Mouse (Mus musculus) heart, embryonic 14.5 days (tissue): ENCODE results near the gene Olfr56. TPM values are rescaled to one million over a fixed set of nuclear protein-coding genes. Genes with fewer than 3 reads are reported as not detected.
"Not testable (repeated sequence)": the region's sequence is repeated elsewhere in the genome, so short reads cannot be mapped to it uniquely, and the experiment has no call there.

Source experiments
- ATAC-seq: fragments of 200-750 bp; cut with Nextera tagmentation; 2 replicates; pipeline ENCODE4 v1.8.0; 2017; ENCODE audit warnings: low read depth, moderate TSS enrichment; ENCODE audit not compliant: insufficient number of reproducible peaks, insufficient read depth, low FRiP score
- H3K27ac ChIP-seq, 2 experiments: fragments of 200-500 bp in 1 of 2; fragments of 300-500 bp in 1 of 2; sonication (generic) in 1 of 2; replicated peaks in 1 of 2; 2 replicates each; pipeline ENCODE4 v1.5.1; 2012 to 2014; ENCODE audit warnings: low read depth in 2 of 2, low read length in 2 of 2, control low read depth in 1 of 2, mild to moderate bottlenecking in 1 of 2, mixed read lengths in 1 of 2; ENCODE audit not compliant: control insufficient read depth in 1 of 2, insufficient read depth in 1 of 2
- H3K27me3 ChIP-seq: fragments of 300-500 bp; sonication (generic); 2 replicates; pipeline ENCODE4 v1.6.1; 2014; ENCODE audit warnings: mild to moderate bottlenecking, low read length, control low read depth; ENCODE audit not compliant: control insufficient read depth, insufficient read depth
- H3K36me3 ChIP-seq: fragments of 300-500 bp; sonication (generic); 2 replicates; pipeline ENCODE4 v1.6.1; 2014; ENCODE audit warnings: mild to moderate bottlenecking, control low read depth, low read length, mixed read lengths; ENCODE audit not compliant: control insufficient read depth, insufficient read depth
- H3K4me1 ChIP-seq, 2 experiments: fragments of 200-500 bp in 1 of 2; fragments of 300-500 bp in 1 of 2; sonication (generic) in 1 of 2; 2 replicates each; pipeline ENCODE4 v1.6.1; 2012 to 2014; ENCODE audit warnings: low read length in 2 of 2, control low read depth in 1 of 2, mixed read lengths in 1 of 2; ENCODE audit not compliant: control insufficient read depth in 2 of 2, insufficient read depth in 2 of 2
- H3K4me2 ChIP-seq: fragments of 300-500 bp; sonication (generic); 2 replicates; pipeline ENCODE4 v1.6.1; 2014; ENCODE audit warnings: mild to moderate bottlenecking, low read length
- H3K4me3 ChIP-seq, 2 experiments: fragments of 200-500 bp in 1 of 2; fragments of 300-500 bp in 1 of 2; sonication (generic) in 1 of 2; 2 replicates each; pipeline ENCODE4 v1.5.1; 2012 to 2014; ENCODE audit warnings: low read length in 2 of 2, mild to moderate bottlenecking in 2 of 2, control low read depth in 1 of 2, low read depth in 1 of 2, moderate library complexity in 1 of 2; ENCODE audit not compliant: control insufficient read depth in 1 of 2, insufficient read depth in 1 of 2
- H3K9ac ChIP-seq: fragments of 300-500 bp; sonication (generic); 2 replicates; pipeline ENCODE4 v1.6.1; 2014; ENCODE audit warnings: mild to moderate bottlenecking, low read length
- H3K9me3 ChIP-seq: fragments of 300-500 bp; sonication (generic); 2 replicates; pipeline ENCODE4 v1.6.1; 2016; ENCODE audit warnings: low read length, control low read depth; ENCODE audit not compliant: control insufficient read depth
- WGBS: fragments of 180-500 bp; shearing (Covaris S2); extraction: QIAGEN DNeasy Blood & Tissue Kit; methylation state at CpG from one replicate; pipeline ENCODE4 v1.1.7; 2014; 5-methylcytosine and 5-hydroxymethylcytosine counted together
- polyA plus RNA-seq: library from polyadenylated mRNA; unstranded; fragments of >200 nt; fragmentation: Nextera tagmentation; extraction: Ambion mirVana; gene quantifications from 2 replicates; pipeline ENCODE4 v1.2.1, GENCODE M21; 2014

The Olfr56 gene
- polyA plus RNA-seq, 1 experiment from 2014 or later: not detected

- H3K36me3 ChIP-seq, H3K4me1 ChIP-seq, H3K9me3 ChIP-seq, H3K4me2 ChIP-seq, H3K27ac ChIP-seq, H3K9ac ChIP-seq, ATAC-seq, H3K4me3 ChIP-seq, H3K27me3 ChIP-seq: not testable (repeated sequence)
- 36% methylated on average over 2 of the region's 2 CpGs for WGBS
These were observed 27.6 kb downstream of the Olfr56 start for GRCm38 (mm10) chr11:49006317-49006716.

GRCm38 (mm10) chr11:49006785-49007184 lies 28.1 kb downstream of the Olfr56 start:
- not testable (repeated sequence) for H3K4me1 ChIP-seq, H3K4me3 ChIP-seq, H3K9ac ChIP-seq, H3K9me3 ChIP-seq, H3K27ac ChIP-seq, H3K36me3 ChIP-seq, H3K4me2 ChIP-seq, ATAC-seq, H3K27me3 ChIP-seq
- WGBS: 8% methylated on average over 1 of the region's 1 CpGs

GRCm38 (mm10) chr11:49012074-49012473 lies 33.4 kb downstream of the Olfr56 start:
- H3K9me3 ChIP-seq, H3K27me3 ChIP-seq, H3K4me2 ChIP-seq, H3K27ac ChIP-seq, H3K36me3 ChIP-seq, H3K9ac ChIP-seq, H3K4me3 ChIP-seq, H3K4me1 ChIP-seq, ATAC-seq: not testable (repeated sequence)

DNA sequence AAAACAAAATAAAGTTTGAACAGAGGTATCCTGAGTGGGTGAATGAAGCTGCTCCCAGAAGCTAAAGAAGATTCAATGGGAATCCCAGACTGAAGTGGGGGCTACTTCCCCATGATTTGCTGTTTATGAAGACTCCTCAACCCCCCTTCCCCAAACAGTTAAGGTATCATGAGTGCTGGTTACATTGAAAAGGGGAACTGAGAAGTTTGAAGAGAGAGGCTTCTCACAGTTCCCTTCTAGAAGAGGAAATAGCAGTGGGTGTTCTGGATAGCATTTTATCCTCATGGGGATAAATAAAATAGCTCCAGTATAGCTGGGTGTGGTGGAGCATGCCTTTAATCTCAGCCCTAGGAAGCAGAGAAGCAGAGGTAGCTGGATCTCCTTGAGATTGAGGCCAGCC lies 71.4 kb downstream of the Olfr56 start:
- H3K27me3 ChIP-seq, ATAC-seq, H3K27ac ChIP-seq, H3K9me3 ChIP-seq, H3K36me3 ChIP-seq, H3K9ac ChIP-seq, H3K4me1 ChIP-seq, H3K4me2 ChIP-seq, H3K4me3 ChIP-seq: not testable (repeated sequence)

- not testable (repeated sequence) for H3K36me3 ChIP-seq, H3K27ac ChIP-seq, ATAC-seq, H3K9me3 ChIP-seq, H3K9ac ChIP-seq, H3K4me1 ChIP-seq, H3K4me3 ChIP-seq, H3K27me3 ChIP-seq, H3K4me2 ChIP-seq
- 83% methylated on average over 1 of the region's 6 CpGs for WGBS
These were observed 72.6 kb downstream of the Olfr56 start, which contains the start of gene 9930111J21Rik2 for GRCm38 (mm10) chr11:49051093-49051891. Gene 9930111J21Rik2 (minus strand): TSS chr11:49051242.

DNA sequence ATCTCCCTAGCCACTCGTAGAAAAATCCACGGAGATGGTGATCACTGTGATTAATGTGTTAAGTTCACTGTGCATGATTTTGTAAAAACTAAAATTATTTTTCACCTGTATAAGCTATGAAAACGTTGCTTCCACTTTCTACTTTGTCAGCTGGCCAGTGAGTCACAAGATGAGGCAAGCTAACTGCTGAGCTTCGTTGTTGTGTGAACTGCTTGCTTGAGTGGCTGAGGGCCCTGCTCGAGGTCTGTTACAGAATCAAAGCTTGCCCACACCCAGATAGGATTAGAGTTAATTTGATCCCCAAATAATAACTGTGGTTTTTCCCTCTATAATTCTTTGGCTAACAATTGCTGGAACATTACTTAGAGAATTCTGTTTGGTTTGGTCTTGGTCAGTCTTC lies 73.2 kb downstream of the Olfr56 start:
- H3K4me1 ChIP-seq, H3K27ac ChIP-seq, H3K4me3 ChIP-seq, H3K4me2 ChIP-seq, H3K36me3 ChIP-seq, H3K9ac ChIP-seq, H3K27me3 ChIP-seq, ATAC-seq, H3K9me3 ChIP-seq: not testable (repeated sequence)
- WGBS: no CpG with 5 or more reads among the region's 5 CpGs

DNA sequence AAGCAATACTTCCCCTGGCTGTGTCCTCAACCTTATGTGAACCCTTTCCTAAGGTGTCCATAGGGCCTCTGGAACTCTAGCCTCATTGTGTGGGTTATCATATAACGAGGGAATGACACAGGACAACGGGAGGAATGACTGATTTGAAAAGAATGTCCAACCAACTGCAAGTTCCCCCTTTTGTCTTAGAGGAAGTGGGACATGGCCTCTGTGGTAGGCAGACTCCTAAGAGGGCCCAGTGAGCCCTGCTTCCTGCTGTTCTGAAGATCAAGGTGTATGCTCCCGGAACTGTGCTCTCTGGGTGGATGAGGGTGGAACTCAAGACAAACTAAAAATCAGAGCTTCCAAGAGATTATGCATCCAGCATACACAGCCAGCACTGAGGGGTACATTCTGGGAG lies 81.4 kb downstream of the Olfr56 start:
- not testable (repeated sequence) for ATAC-seq, H3K4me3 ChIP-seq, H3K27ac ChIP-seq, H3K4me2 ChIP-seq, H3K27me3 ChIP-seq, H3K4me1 ChIP-seq, H3K9ac ChIP-seq, H3K36me3 ChIP-seq, H3K9me3 ChIP-seq
- 26% methylated on average over 2 of the region's 3 CpGs for WGBS

- not testable (repeated sequence) for H3K36me3 ChIP-seq, H3K4me1 ChIP-seq, H3K27me3 ChIP-seq, H3K27ac ChIP-seq, H3K9ac ChIP-seq, H3K4me3 ChIP-seq, H3K9me3 ChIP-seq, H3K4me2 ChIP-seq, ATAC-seq
- 77% methylated on average over 1 of the region's 2 CpGs for WGBS
These were observed 83.2 kb downstream of the Olfr56 start for GRCm38 (mm10) chr11:49061865-49062264.
